In genomic region chr13:43157370-43157769, GRCm38 (mm10) we compare ENCODE assay signal across 23 mouse cellular contexts. TPM values are rescaled to one million over a fixed set of nuclear protein-coding genes. Genes with fewer than 3 reads are reported as not detected.
DNase-seq lines count a peak whose midpoint lies in the region; ATAC-seq lines count a peak whose summit lies in the region.
"Had no signal": no experiment of that assay in that cellular context is flagged by ENCODE, and none has a peak within 500 bp of the region (broad histone marks: within the 10 kb centered on the region; RNA-seq: fewer than 3 reads in every experiment).

No protein-coding gene starts in this region.

- H3K4me3 ChIP-seq in heart, embryonic 12.5 days = no peak overlapping the region
- no peak overlapping the region for H3K4me3 ChIP-seq in kidney, embryonic 15.5 days (replicated peaks)
- no peak overlapping the region for H3K4me3 ChIP-seq in limb, embryonic 10.5 days
- H3K4me3 ChIP-seq in stomach, embryonic 14.5 days (ENCODE audit: low read depth, low read length) = no peak overlapping the region
- H3K4me3 ChIP-seq: embryonic facial prominence, embryonic 15.5 days; erythroblast, embryonic 14.5 days; heart, adult 2 months; heart, embryonic 15.5 days had no signal

- H3K9me3 ChIP-seq in heart, embryonic 12.5 days (replicated peaks) = no peaks in the 10 kb centered on the region
- H3K9me3 ChIP-seq in kidney, embryonic 15.5 days (replicated peaks) = no peaks in the 10 kb centered on the region
- H3K9me3 ChIP-seq in limb, embryonic 10.5 days (replicated peaks) = no peaks in the 10 kb centered on the region
- H3K9me3 ChIP-seq in stomach, embryonic 14.5 days (ENCODE audit: control insufficient read depth, low read depth, low read length) = no peaks in the 10 kb centered on the region
- H3K9me3 ChIP-seq: embryonic facial prominence, embryonic 15.5 days; heart, embryonic 15.5 days had no signal

- WGBS in heart, embryonic 12.5 days = 35% methylated on average over 5 of the region's 5 CpGs
- WGBS in kidney, embryonic 15.5 days = 35% methylated on average over 5 of the region's 5 CpGs
- WGBS in limb, embryonic 10.5 days = 52% methylated on average over 5 of the region's 5 CpGs
- WGBS in stomach, embryonic 14.5 days = 40% methylated on average over 5 of the region's 5 CpGs

- H3K4me1 ChIP-seq in heart, embryonic 12.5 days (replicated peaks) = peaks cover 16% of the 10 kb centered on the region
- peaks cover 36% of the 10 kb centered on the region for H3K4me1 ChIP-seq in kidney, embryonic 15.5 days
- H3K4me1 ChIP-seq in limb, embryonic 10.5 days = peaks cover 27% of the 10 kb centered on the region
- no peaks in the 10 kb centered on the region for H3K4me1 ChIP-seq in stomach, embryonic 14.5 days (ENCODE audit: control insufficient read depth, insufficient read depth, low read length)
- H3K4me1 ChIP-seq: embryonic facial prominence, embryonic 15.5 days had no signal

- DNase-seq in heart, postnatal 36 days = no peak
- no peak for DNase-seq in kidney, postnatal 10 days
- no peak for DNase-seq in limb, embryonic 10.5 days (ENCODE audit: low spot score)
- DNase-seq in right cerebral cortex, adult 2 months (ENCODE audit: low spot score in 2 of 2) = no peak
- DNase-seq: adrenal gland, postnatal 14 days; cerebellum, adult 18-20 months; cerebellum, adult 9-11 months; cerebellum, postnatal 36 days; gastrocnemius, postnatal 14 days; heart, adult 2 months; heart, postnatal 14 days had no signal

- no peak for ATAC-seq in heart, embryonic 12.5 days (ENCODE audit: insufficient number of reproducible peaks, low FRiP score)
- 0 out of 2 replicates have a peak, but pooled peaks have one; percentile 12 for ATAC-seq in kidney, embryonic 15.5 days (replicated peaks; ENCODE audit: low FRiP score)
- peak; percentile 64 for ATAC-seq in stomach, embryonic 14.5 days (ENCODE audit: insufficient number of reproducible peaks, insufficient read depth, low FRiP score, low read depth)
- ATAC-seq: activated CD4-positive, CD25-positive, alpha-beta regulatory T cell, adult 4 months; forebrain, embryonic 16.5 days; hindbrain, embryonic 16.5 days; inflammation-experienced regulatory T-cells, adult 6 months; Patski had no signal

- H3K36me3 ChIP-seq in heart, embryonic 12.5 days = peaks cover 38% of the 10 kb centered on the region
- peaks cover 37% of the 10 kb centered on the region for H3K36me3 ChIP-seq in kidney, embryonic 15.5 days
- H3K36me3 ChIP-seq in limb, embryonic 10.5 days = peaks cover 45% of the 10 kb centered on the region
- H3K36me3 ChIP-seq in stomach, embryonic 14.5 days (ENCODE audit: control insufficient read depth, insufficient read depth, low read length) = peaks cover 10% of the 10 kb centered on the region; the same call in 1 of the 2 replicates

- H3K27me3 ChIP-seq in heart, embryonic 12.5 days (replicated peaks) = no peaks in the 10 kb centered on the region
- H3K27me3 ChIP-seq in kidney, embryonic 15.5 days = no peaks in the 10 kb centered on the region
- H3K27me3 ChIP-seq in limb, embryonic 10.5 days (ENCODE audit: low read depth, poor library complexity, severe bottlenecking) = no peaks in the 10 kb centered on the region
- H3K27me3 ChIP-seq in stomach, embryonic 14.5 days (ENCODE audit: control insufficient read depth, insufficient read depth, low read length) = no peaks in the 10 kb centered on the region
- H3K27me3 ChIP-seq: CH12.LX; embryonic facial prominence, embryonic 15.5 days; heart, embryonic 15.5 days; Patski had no signal

- H3K9ac ChIP-seq in heart, embryonic 12.5 days = no peak overlapping the region
- no peak overlapping the region for H3K9ac ChIP-seq in kidney, embryonic 15.5 days
- no peak overlapping the region for H3K9ac ChIP-seq in stomach, embryonic 14.5 days (replicated peaks; ENCODE audit: low read depth, low read length)
- H3K9ac ChIP-seq: embryonic facial prominence, embryonic 15.5 days; heart, embryonic 15.5 days had no signal

- no peak overlapping the region for H3K4me2 ChIP-seq in heart, embryonic 12.5 days
- no peak overlapping the region for H3K4me2 ChIP-seq in kidney, embryonic 15.5 days
- no peak overlapping the region for H3K4me2 ChIP-seq in stomach, embryonic 14.5 days (replicated peaks; ENCODE audit: low read depth, low read length)
- H3K4me2 ChIP-seq: embryonic facial prominence, embryonic 15.5 days; heart, embryonic 15.5 days had no signal

- intact Hi-C loops in heart, postnatal 36 days (cut with DNase I) = no loop called here

- 0 out of 2 replicates have a peak overlapping the region, but pooled peaks have one; percentile 31 for H3K27ac ChIP-seq in heart, embryonic 12.5 days (ENCODE audit: poor library complexity, severe bottlenecking)
- H3K27ac ChIP-seq in kidney, embryonic 15.5 days = peak overlapping the region; percentile 84
- peak overlapping the region; percentile 74 for H3K27ac ChIP-seq in limb, embryonic 10.5 days
- peak overlapping the region; percentile 27; the same call in 1 of the 2 replicates for H3K27ac ChIP-seq in stomach, embryonic 14.5 days (ENCODE audit: low read length)
- H3K27ac ChIP-seq: embryonic facial prominence, embryonic 15.5 days; heart, adult 2 months; heart, embryonic 15.5 days had no signal

RNA-seq across cellular contexts. Expression of gene Tbc1d7, which starts 13.9 kb away (rescaled TPM):
- polyA plus RNA-seq in heart, embryonic 12.5 days (2016; fragmentation: Nextera tagmentation; extraction: Ambion mirVana) = 50.9 and 52.3 TPM in 2 replicates
- 10 to 100 TPM; 32.0 to 35.5 TPM for total RNA-seq in heart, postnatal 36 days (2021)
- polyA plus RNA-seq in kidney, embryonic 15.5 days (2015; fragmentation: Nextera tagmentation; extraction: Ambion mirVana) = 51.6 and 54.7 TPM in 2 replicates
- 63.5 and 67.6 TPM in 2 replicates for polyA plus RNA-seq in limb, embryonic 10.5 days (2016; fragmentation: Nextera tagmentation; extraction: Ambion mirVana)
- 47.8 and 51.6 TPM in 2 replicates for polyA plus RNA-seq in stomach, embryonic 14.5 days (2014; fragmentation: Nextera tagmentation; extraction: Ambion mirVana)

Comparison
In these comparisons a context has a peak if more than half of its experiments do, and no peak if none do; other contexts are left out.
1. H3K27ac ChIP-seq: peak in every context shown above with its lines; median percentile 84 in kidney, embryonic 15.5 days; 74 in limb, embryonic 10.5 days; 31 in heart, embryonic 12.5 days; 27 in stomach, embryonic 14.5 days.